Mouse (Mus musculus) heart, adult 2 months (tissue): ENCODE measurements at regions not wholly inside any gene's neighbourhood (a gene's known extent, or its start where the extent isn't known, plus 50 kb on each side); places are given as distances from the start of the nearest gene placed in this dataset.

Experiments
- CTCF ChIP-seq: fragments of 200-600 bp; IDR thresholded peaks from 2 replicates; pipeline ENCODE4 v1.8.1; 2022; ENCODE audit warnings: antibody characterized with exemption, mild to moderate bottlenecking, moderate library complexity
- POLR2A ChIP-seq: fragments of 200-500 bp; IDR thresholded peaks from 2 replicates; pipeline ENCODE4 v1.6.1; 2011; ENCODE audit warnings: mild to moderate bottlenecking, low read depth, low read length, control low read depth; ENCODE audit not compliant: insufficient read depth

DNA sequence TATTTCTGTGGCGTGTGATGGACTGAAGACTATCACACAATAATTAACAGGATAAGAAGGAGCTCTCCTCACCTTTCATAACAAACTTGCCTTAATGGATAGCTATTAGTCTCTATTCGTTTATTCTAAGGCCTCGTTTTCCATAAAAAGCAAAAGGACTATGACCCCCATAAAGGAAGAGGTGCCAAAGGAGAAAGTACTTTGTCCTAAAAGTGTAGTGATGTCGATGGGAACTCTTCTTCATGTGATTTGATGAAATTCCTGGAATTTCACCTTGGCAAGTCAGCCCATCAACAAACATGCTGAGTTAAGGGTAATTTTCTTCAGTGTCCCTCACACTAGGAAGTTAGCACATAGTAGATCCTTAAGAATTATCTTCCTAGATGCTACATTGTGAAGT, 293.9 kb downstream of the Lyplal1 start:
- no peak for TF ChIP-seq CTCF
- TF ChIP-seq POLR2A, result no peak
